Mouse (Mus musculus) limb, embryonic 11.5 days (tissue): ENCODE data around the gene Med31. TPM values are rescaled to one million over a fixed set of nuclear protein-coding genes. Genes with fewer than 3 reads are reported as not detected.
"Not testable (repeated sequence)": the region's sequence is repeated elsewhere in the genome, so short reads cannot be mapped to it uniquely, and the experiment has no call there.

Source experiments
- ATAC-seq: fragments of 200-750 bp; cut with Nextera tagmentation; 2 replicates; pipeline ENCODE4 v1.8.0; 2017; ENCODE audit warnings: low read depth; ENCODE audit not compliant: insufficient number of reproducible peaks, low FRiP score, low TSS enrichment
- DNase-seq: peaks from one replicate; pipeline ENCODE4 v3.0.0-alpha.2; 2015; ENCODE audit warnings: low spot score
- H3K27ac ChIP-seq: fragments of 300-500 bp; sonication (generic); replicated peaks from 2 replicates; pipeline ENCODE4 v1.5.1; 2014; ENCODE audit warnings: low read depth, mild to moderate bottlenecking, low read length
- H3K27me3 ChIP-seq: fragments of 300-500 bp; sonication (generic); 2 replicates; pipeline ENCODE4 v1.6.1; 2014; ENCODE audit warnings: mild to moderate bottlenecking, low read length, mixed read lengths; ENCODE audit not compliant: control insufficient read depth, insufficient read depth
- H3K36me3 ChIP-seq: fragments of 300-500 bp; sonication (generic); 2 replicates; pipeline ENCODE4 v1.6.1; 2014; ENCODE audit warnings: mild to moderate bottlenecking, low read length, moderate library complexity, mixed read lengths; ENCODE audit not compliant: control insufficient read depth, insufficient read depth
- H3K4me1 ChIP-seq: fragments of 300-500 bp; sonication (generic); 2 replicates; pipeline ENCODE4 v1.6.1; 2014; ENCODE audit warnings: low read length, mixed read lengths; ENCODE audit not compliant: control insufficient read depth, insufficient read depth
- H3K4me2 ChIP-seq: fragments of 300-500 bp; sonication (generic); 2 replicates; pipeline ENCODE4 v1.6.1; 2014; ENCODE audit warnings: low read depth, mild to moderate bottlenecking, moderate library complexity; ENCODE audit not compliant: severe bottlenecking
- H3K4me3 ChIP-seq: fragments of 300-500 bp; sonication (generic); 2 replicates; pipeline ENCODE4 v1.5.1; 2014; ENCODE audit warnings: low read depth, low read length
- H3K9ac ChIP-seq: fragments of 300-500 bp; sonication (generic); 2 replicates; pipeline ENCODE4 v1.6.1; 2014; ENCODE audit warnings: mild to moderate bottlenecking, low read length
- H3K9me3 ChIP-seq: fragments of 300-500 bp; sonication (generic); 2 replicates; pipeline ENCODE4 v1.6.1; 2016; ENCODE audit warnings: low read length; ENCODE audit not compliant: control insufficient read depth
- WGBS: fragments of 180-500 bp; shearing (Covaris S2); extraction: QIAGEN DNeasy Blood & Tissue Kit; methylation state at CpG from one replicate; pipeline ENCODE4 v1.1.7; 2014; 5-methylcytosine and 5-hydroxymethylcytosine counted together
- polyA plus RNA-seq: library from polyadenylated mRNA; unstranded; fragments of >200 nt; fragmentation: Nextera tagmentation; extraction: Ambion mirVana; gene quantifications from 2 replicates; pipeline ENCODE4 v1.2.1, GENCODE M21; 2014

Med31 gene
- polyA plus RNA-seq, 1 experiment from 2014 or later: 46.3 TPM

GRCm38 (mm10) chr11:72184252-72184651 is 31.1 kb downstream of the Med31 start:
- no peaks in the 10 kb centered on the region for H3K4me1 ChIP-seq
- H3K9ac ChIP-seq: no peak overlapping the region
- WGBS: 85% methylated on average over 4 of the region's 4 CpGs
- no peak overlapping the region for H3K4me2 ChIP-seq
- DNase-seq: no peak
- no peaks in the 10 kb centered on the region for H3K27me3 ChIP-seq
- no peak overlapping the region for H3K4me3 ChIP-seq
- peaks cover 6% of the 10 kb centered on the region; the same call in 1 of the 2 replicates for H3K36me3 ChIP-seq
- no peak for ATAC-seq
- no peaks in the 10 kb centered on the region for H3K9me3 ChIP-seq
- no peak overlapping the region for H3K27ac ChIP-seq

- Histone ChIP-seq H3K9me3 (no peaks in the 10 kb centered on the region), H3K27ac (no peak overlapping the region), H3K9ac (no peak overlapping the region), H3K4me3 (no peak overlapping the region), H3K4me2 (no peak overlapping the region), H3K36me3 (peaks cover 3% of the 10 kb centered on the region; the same call in 1 of the 2 replicates), H3K4me1 (no peaks in the 10 kb centered on the region), H3K27me3 (no peaks in the 10 kb centered on the region)
- 95% methylated on average over 4 of the region's 4 CpGs for WGBS
- DNase-seq (no peak), ATAC-seq (no peak)
Measured at GRCm38 (mm10) chr11:72181136-72181535, 34.3 kb downstream of the Med31 start.

DNA sequence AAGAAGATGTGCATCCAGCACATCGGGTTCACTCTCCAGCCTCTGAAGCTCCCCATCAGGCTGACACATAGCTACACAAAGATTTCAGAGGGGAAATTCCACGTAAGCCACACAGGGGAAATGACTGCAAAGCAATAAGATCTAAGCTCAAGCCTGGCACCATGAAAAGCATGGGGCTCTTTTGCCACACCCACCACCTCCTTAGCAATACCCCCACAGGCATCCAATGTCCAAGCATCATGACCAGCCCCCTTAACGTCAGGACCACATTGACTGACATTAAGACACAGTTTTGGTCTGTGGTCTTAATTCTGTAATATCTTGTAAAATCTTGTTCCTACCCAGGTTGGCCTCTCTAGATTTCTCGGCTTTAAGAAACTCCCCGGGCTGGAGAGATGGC is 34.8 kb downstream of the Med31 start:
- DNase-seq (no peak), ATAC-seq (no peak)
- Histone ChIP-seq H3K9ac (no peak overlapping the region), H3K27me3 (no peaks in the 10 kb centered on the region), H3K4me3 (no peak overlapping the region), H3K9me3 (no peaks in the 10 kb centered on the region), H3K27ac (no peak overlapping the region), H3K4me2 (no peak overlapping the region), H3K36me3 (no peaks in the 10 kb centered on the region; the same call in 1 of the 2 replicates), H3K4me1 (no peaks in the 10 kb centered on the region)
- 90% methylated on average over 5 of the region's 5 CpGs for WGBS

DNA sequence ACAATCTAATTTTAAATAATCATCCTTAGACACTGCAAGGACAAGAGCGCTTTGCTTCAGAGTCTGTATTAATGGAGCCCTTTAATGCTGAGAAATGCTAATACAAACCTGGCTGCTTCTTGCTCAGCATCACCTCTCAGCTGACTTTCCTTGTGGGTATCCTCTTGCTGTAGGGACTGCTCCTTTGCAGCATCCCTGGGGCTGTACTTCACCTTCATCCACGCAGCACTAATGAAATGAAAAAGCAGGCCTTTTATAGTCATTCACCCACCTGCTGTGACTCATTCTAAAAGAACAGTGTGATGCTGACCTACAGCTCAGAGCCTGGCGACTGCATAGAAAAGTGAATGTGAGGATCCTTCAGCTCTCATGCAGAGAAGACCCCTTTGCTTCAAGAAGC is 38.8 kb downstream of the Med31 start:
- H3K36me3 ChIP-seq: peaks cover 3% of the 10 kb centered on the region
- no peak overlapping the region for H3K27ac ChIP-seq
- ATAC-seq (no peak), DNase-seq (no peak)
- H3K9ac ChIP-seq: no peak overlapping the region
- H3K4me1 ChIP-seq: no peaks in the 10 kb centered on the region
- 62% methylated on average over 3 of the region's 3 CpGs for WGBS
- no peak overlapping the region for H3K4me2 ChIP-seq
- no peak overlapping the region for H3K4me3 ChIP-seq
- no peaks in the 10 kb centered on the region for H3K27me3 ChIP-seq
- no peaks in the 10 kb centered on the region for H3K9me3 ChIP-seq

DNA sequence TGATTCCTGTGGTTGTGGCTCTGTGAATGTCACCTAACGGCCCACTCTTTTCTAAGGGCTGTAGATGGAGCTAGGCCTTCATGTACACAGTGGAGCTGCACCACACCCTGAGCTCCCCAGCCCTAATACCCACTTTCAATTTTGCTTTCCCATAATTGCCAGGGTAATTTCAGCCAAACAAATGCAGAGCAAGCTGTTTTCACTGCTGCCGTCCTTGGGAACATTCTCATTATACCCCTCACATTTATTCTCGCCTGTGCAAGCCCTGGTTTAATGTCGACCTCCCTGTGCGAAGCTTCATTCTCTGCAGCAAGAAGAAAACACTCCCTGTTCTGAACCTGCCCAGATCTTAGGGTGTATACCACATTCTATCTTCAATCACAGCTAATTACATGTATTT is 39.4 kb downstream of the Med31 start:
- ATAC-seq (no peak), DNase-seq (no peak)
- Histone ChIP-seq H3K9me3 (no peaks in the 10 kb centered on the region), H3K4me3 (no peak overlapping the region), H3K4me2 (no peak overlapping the region), H3K36me3 (peaks cover 3% of the 10 kb centered on the region), H3K4me1 (no peaks in the 10 kb centered on the region), H3K27ac (no peak overlapping the region), H3K27me3 (no peaks in the 10 kb centered on the region), H3K9ac (no peak overlapping the region)
- 84% methylated on average over 5 of the region's 5 CpGs for WGBS

DNA sequence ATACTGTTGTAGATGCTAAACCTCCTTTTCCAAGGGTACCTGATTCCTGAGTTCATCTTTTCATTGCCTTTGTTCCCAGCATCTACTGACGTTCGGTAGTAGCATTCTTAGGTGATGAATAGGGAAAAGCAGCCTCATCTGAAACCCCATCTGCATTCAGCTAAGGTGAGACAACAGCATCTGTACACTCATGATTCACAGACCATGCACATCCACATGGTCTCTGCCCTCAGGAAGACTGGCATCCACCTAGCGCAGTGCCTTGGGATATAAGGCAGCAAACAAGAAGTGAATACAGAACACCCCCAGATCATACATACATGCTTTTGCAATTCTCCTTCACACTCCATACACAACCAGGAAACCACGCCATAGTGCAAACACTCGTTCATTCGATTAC is 40.7 kb downstream of the Med31 start:
- H3K36me3 ChIP-seq: peaks cover 3% of the 10 kb centered on the region

DNA sequence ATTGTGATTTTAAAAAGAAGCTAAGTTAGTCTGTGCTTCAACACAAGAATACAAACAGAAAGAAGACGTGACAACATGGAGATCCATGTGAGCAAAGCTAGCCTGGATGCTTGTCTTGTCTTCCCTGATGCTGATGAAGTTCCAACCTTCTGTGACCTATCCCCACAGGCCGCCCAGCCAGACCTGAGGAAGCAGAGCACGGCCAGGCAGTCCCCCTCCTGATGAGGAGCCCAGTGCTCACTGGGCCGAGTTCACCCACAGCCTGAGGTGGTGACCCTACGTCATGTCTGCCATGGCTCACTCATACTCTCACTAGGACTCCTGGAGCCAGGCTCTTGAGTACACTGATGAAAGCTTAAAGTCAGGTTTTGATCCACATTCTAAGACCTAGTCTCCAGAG is 41.9 kb downstream of the Med31 start:
- Histone ChIP-seq H3K4me1 (no peaks in the 10 kb centered on the region), H3K9me3 (no peaks in the 10 kb centered on the region), H3K27ac (no peak overlapping the region), H3K4me3 (no peak overlapping the region), H3K4me2 (no peak overlapping the region), H3K9ac (no peak overlapping the region), H3K36me3 (peaks cover 3% of the 10 kb centered on the region), H3K27me3 (no peaks in the 10 kb centered on the region)
- no peak for DNase-seq
- WGBS: 84% methylated on average over 5 of the region's 5 CpGs
- no peak for ATAC-seq

More for the DNA sequence above, 40.7 kb downstream of the Med31 start:
- H3K27me3 ChIP-seq: no peaks in the 10 kb centered on the region
- no peak overlapping the region for H3K4me3 ChIP-seq
- DNase-seq (no peak), ATAC-seq (no peak)
- H3K4me1 ChIP-seq: no peaks in the 10 kb centered on the region
- H3K9me3 ChIP-seq: no peaks in the 10 kb centered on the region
- no peak overlapping the region for H3K4me2 ChIP-seq
- no peak overlapping the region for H3K27ac ChIP-seq
- WGBS: 95% methylated on average over 6 of the region's 6 CpGs
- H3K9ac ChIP-seq: no peak overlapping the region

- not testable (repeated sequence) for H3K4me1 ChIP-seq, H3K9me3 ChIP-seq
- 62% methylated on average over 4 of the region's 4 CpGs for WGBS
Measured at GRCm38 (mm10) chr11:72171906-72172305, 43.5 kb downstream of the Med31 start.

DNA sequence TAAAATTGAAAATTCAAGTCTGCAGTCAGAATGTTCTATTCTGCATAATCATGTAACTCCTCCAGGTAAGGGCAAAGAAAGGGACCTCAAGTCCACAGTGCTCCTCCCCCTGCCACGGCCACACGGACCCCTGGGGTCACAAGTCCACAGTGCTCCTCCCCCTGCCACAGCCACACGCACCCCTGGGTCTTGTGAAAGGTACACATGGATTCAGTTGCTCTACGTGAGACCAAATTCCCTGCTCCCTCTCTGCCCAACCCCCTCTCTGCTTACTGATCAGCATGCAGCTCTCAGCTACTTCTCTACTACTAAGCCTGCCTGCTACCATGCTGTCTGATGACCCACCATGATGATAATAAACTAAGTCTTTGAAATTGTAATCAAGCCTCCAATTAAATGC is 45.5 kb downstream of the Med31 start:
- Histone ChIP-seq H3K4me1 (no peaks in the 10 kb centered on the region), H3K27me3 (no peaks in the 10 kb centered on the region), H3K27ac (no peak overlapping the region), H3K36me3 (peaks cover 7% of the 10 kb centered on the region), H3K4me2 (no peak overlapping the region), H3K9me3 (no peaks in the 10 kb centered on the region), H3K9ac (no peak overlapping the region), H3K4me3 (no peak overlapping the region)
- no peak for ATAC-seq
- 86% methylated on average over 4 of the region's 4 CpGs for WGBS
- no peak for DNase-seq

More at GRCm38 (mm10) chr11:72171906-72172305, 43.5 kb downstream of the Med31 start:
- H3K27ac ChIP-seq, DNase-seq, H3K4me2 ChIP-seq, H3K36me3 ChIP-seq, H3K4me3 ChIP-seq, H3K27me3 ChIP-seq, H3K9ac ChIP-seq, ATAC-seq: not testable (repeated sequence)
